Mouse (Mus musculus) right cerebral cortex, postnatal 14 days (tissue): Measurements from ENCODE around the gene P2ry6.

Experiments
- DNase-seq: peaks from one replicate; pipeline ENCODE4 v3.0.0; 2022

P2ry6 gene

GRCm38 (mm10) chr7:100974135-100974903 lies at the start of gene P2ry6:
P2ry6 (minus strand) TSS chr7:100974649.
- peak; percentile 21 for DNase-seq

DNA sequence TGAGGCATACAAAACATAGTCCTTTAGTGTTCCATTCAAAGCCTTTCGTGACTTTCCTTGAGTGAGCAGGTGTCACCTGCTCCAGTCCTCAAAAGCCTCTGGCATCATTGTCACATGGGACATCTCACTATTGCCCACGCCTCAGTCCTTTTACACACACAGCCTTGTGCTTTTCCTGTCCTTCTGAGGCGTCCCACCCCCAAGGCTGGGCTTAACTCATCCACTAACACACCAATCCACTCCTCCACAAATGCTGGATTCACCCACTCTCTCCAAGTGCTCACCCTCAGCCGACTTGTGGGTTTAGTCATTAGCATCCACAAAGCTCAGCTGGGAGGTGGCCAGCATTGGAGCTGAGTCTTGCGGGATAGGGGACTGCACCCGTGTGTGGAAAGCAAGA lies 43.0 kb upstream of the P2ry6 start:
- DNase-seq = no peak

DNA sequence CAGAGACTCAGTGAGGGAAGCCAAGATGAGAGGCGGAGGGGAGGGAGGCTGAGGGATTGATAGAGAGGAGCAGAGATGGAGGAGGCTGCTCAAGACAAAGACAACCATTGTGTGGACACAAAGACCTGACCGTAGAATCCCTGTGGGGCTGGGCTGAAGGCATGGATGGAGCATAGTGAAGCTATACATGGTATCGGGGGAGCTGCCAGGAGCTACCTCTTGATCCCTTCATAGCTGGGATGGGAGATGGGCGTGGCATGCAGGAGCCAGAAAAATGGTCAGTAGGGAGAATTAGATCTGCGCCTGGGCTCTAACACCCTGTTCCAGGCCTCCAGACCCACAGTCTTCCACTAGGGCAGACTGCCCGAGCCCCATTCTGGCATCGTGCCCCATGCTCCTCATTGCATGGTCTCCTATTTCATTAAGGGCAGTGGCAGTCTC lies 42.6 kb upstream of the P2ry6 start:
- peak; percentile 43 for DNase-seq

DNA sequence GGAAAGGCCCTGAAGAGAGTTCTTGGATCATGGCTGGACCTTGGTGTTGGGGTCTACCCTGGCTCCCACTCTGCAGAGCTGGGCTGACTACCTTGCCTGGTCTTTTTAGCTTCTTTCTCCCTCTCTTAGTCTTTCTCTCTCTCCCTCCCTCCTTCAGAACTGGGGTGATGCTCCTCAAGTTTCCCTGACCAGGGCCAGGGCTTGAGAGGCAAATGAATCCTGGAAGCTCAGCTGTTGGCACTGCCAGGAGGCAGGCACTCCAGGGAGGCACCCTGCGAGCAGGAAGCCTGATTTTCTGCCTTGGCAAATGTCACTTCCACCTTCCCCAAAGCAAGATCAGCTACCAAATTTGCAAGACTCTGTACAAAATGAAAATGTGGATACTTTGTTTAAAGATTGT lies 40.5 kb upstream of the P2ry6 start:
- no peak for DNase-seq

DNA sequence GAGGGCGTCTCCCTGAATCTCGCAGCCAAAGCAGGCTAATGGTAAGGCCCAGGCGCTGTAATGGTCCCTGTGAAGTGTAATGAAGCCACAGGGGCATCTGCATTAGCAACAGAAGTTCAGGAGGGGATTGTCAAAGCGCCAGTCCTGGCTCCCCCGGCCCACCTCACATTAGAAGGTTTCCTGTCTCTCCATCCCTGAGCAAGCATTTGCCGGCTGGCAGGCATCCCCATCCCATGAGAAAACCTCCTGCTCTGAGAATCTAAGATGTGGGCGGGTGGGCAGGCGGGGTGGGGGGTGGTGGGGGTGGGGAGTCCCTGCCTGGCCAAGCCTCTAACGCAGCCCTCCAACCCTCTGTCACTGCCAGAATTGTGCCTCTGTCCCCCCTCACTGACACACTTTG lies 39.6 kb upstream of the P2ry6 start:
- DNase-seq = no peak

- no peak for DNase-seq
Measured at GRCm38 (mm10) chr7:101012541-101012940, 38.1 kb upstream of the P2ry6 start, which contains the start of gene P2ry2. P2ry2 (minus strand) TSS chr7:101012866.

- DNase-seq = peak; percentile 53
Measured at GRCm38 (mm10) chr7:101011681-101012367, 37.4 kb upstream of the P2ry6 start.

DNA sequence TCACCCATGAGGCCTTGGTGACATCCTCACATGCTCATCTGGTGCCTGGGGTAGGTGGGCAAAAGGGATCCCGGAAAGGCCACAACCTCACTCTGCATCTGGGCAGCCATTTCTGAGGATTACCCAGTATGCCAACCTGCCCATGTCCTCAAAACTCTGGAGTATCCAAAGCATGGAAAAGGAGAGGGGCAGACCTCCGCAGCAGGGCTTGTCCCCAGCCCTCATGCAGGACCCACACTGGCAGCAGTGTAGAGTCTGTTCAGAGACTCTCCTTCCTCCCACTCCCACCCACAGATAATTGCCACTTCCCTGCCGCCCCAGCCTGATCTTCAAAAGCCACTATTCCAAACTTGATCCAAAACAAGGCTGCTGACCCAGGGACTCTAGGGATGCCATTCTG lies 36.3 kb upstream of the P2ry6 start:
- DNase-seq = no peak

GRCm38 (mm10) chr7:101006201-101006600 lies 31.8 kb upstream of the P2ry6 start:
- no peak for DNase-seq

- DNase-seq = no peak
Measured at GRCm38 (mm10) chr7:101005119-101005518, 30.7 kb upstream of the P2ry6 start.

- no peak for DNase-seq
Measured at GRCm38 (mm10) chr7:101003442-101004326, 29.2 kb upstream of the P2ry6 start.

DNA sequence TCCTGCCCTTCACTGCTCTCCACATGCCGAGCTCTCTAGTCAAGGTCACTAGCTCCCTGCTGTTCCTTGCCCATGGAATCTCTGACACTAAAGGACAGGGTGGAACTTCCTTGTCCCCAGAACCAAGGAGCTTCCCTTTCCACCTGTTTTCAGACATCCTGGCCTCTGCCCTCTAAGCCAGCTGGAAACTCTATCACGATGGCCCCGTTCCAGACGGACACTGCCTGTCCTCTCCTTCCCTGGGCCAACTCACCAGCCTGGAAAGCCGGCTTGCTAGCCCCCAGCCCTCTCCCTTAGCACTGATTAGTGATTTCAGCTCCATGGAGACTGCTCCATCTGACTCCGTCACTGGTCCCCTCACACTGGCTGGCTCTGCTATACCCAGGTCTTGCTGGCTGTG lies 27.8 kb upstream of the P2ry6 start:
- DNase-seq = no peak

GRCm38 (mm10) chr7:100999623-101000022 lies 25.2 kb upstream of the P2ry6 start:
- no peak for DNase-seq

DNA sequence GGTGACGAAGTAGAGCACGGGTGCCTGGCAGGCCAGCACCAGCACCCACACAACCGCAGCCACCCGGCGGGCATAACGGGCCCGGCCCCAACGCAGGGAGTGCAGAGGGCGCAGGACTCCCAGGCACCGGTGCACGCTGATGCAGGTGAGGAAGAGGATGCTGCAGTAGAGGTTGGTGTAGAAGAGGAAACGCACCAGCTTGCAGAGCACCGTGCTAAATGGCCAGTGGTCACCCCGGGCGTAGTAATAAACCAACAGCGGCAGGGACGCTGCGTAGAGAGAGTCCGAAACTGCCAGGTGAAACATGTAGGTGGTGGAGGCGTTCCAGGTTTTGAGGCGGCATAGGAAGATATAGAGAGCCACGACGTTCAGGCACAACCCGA lies 24.1 kb upstream of the P2ry6 start:
- DNase-seq = no peak

- DNase-seq = no peak
Measured at GRCm38 (mm10) chr7:100997951-100998577, 23.6 kb upstream of the P2ry6 start.

DNA sequence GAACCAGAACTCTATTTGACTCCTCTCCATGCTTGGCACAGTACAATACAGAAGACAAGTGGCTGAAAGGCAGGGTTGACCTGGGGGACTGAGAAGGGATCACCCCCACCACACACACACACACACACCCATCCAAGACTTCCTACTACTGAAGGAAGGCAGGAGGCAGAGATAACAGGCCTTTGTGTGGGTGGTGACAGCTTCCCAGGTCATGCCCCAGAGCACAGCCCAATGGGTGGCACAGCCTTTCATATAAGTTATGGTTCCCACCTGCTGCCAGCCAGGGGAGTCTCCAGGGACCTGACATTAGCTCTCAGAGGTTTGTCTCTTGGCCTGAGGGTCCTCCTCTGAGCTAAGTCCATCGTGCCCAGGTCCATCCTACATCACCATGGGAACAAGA lies 22.8 kb upstream of the P2ry6 start:
- DNase-seq = no peak

DNA sequence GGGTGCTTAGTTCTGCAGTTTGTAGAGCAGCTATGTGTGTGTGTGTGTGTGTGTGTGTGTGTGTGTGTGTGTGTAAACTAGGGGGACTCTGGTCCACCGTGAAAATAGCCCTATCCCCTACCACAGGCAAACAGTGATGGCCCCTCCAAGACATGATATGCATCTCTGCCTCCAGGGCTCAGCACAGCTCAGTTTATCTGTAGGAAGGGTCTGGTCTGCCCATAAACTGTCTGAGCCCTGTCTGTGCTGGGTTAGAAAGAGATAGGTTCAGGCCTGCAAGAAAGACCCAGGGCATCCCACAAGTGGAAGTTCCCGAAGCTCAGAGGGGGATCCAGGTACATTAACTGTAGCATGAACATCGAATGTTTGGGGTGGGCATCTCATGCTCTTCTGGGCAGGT lies 21.5 kb upstream of the P2ry6 start:
- no peak for DNase-seq

DNA sequence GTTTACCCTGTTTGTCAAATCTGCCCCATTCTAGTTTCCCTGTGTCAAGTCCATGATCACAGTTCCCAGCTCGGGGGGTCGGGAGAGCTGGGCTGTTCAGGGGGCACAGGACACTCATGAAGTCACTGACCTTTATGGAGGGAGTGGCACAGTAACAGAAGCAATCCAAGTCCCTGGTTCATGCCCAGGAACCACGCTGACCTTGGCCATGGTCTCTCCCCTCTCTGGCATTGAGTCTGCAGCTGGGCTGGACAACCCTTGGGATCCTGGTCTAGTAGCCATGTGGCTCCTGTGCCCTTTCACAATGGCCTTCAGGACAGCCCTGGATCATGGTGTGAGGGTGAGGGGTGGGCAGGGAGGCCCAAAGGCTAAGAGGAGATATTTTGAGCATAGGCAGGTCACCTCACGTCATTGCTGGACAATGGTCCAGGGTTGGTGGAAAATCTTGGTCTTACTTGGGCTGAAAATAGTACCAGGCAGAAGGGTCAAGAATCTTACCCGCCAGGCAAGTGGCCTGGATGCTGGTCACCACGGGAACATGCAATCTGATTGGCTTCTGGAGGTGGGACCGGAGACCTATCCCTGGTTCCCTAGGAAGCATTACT lies 20.9 kb upstream of the P2ry6 start:
- DNase-seq = no peak

DNA sequence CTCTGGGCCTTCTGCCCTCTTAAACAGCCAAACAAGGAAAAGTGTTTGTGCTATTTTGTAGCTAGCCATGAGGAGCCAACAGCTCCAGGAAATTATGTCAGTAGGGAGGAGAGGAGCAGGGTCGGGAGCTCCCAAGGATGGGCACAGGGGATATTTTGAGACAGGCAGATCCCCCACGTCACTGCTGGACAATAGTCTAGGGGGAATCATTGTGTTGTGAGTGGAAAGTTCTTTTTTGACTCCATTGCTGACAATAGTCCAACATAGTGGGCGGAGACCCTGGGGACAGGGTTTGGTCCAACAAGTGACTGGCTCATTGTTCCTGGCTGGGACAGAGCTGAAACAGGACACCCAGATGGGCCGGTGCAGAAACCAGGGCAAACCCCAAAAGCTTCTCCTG lies 18.7 kb upstream of the P2ry6 start:
- DNase-seq = no peak

- no peak for DNase-seq
Measured at GRCm38 (mm10) chr7:100991972-100992371, 17.5 kb upstream of the P2ry6 start.

DNA sequence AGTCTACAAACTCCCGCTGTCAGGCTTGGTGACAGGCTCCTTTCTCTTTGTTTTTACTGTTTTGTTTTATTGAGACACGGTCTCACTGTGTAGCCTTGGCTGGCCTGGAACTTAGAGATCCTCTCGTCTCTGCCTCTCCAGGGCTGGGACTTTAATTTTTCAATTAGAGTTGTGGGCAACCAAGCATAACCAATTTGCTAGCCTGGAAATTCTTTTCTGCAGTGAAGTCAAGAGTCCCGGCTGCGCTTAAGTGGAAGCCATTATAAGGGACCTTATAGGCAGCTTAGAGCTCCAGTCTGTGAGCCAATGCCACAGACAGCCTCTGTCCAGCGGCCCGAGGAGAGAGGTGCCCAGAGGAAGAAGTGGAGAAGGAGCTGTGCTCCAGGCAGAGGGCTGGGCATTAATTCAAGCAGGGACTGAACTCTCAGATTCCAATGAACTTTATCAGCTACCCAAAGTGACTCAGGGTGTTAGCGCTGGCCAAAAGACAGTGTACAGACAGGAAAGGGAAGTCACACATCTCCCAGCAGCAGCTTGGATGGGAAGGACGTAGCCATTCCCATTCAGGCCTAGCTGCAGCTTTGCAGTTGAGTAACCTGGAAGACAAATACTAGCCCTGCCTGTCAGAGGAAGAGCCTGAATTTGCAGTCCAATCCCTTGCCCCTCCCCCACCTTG lies 16.3 kb upstream of the P2ry6 start:
- no peak for DNase-seq

- DNase-seq = peak; percentile 55
Measured at GRCm38 (mm10) chr7:100988092-100988491, 13.6 kb upstream of the P2ry6 start.
